Mouse (Mus musculus) bone marrow macrophage, adult 2 months (primary cell): Measurements from ENCODE around the gene Slc15a4. TPM values are rescaled to one million over a fixed set of nuclear protein-coding genes. Genes with fewer than 3 reads are reported as not detected.
A peak's percentile ranks its signal among the peaks of the same experiment; 100 is the strongest.

ENCODE experiments used
- H3K27ac ChIP-seq: 2 replicates; pipeline ENCODE4 v1.5.1; 2012; ENCODE audit warnings: low read depth, low read length; ENCODE audit not compliant: insufficient read depth
- H3K4me1 ChIP-seq: 2 replicates; pipeline ENCODE4 v1.6.1; 2012; ENCODE audit warnings: low read length; ENCODE audit not compliant: control insufficient read depth, insufficient read depth
- H3K4me3 ChIP-seq: 2 replicates; pipeline ENCODE4 v1.5.1; 2012; ENCODE audit warnings: mild to moderate bottlenecking, low read length, moderate library complexity; ENCODE audit not compliant: insufficient read depth
- CTCF ChIP-seq: IDR thresholded peaks from 2 replicates; pipeline ENCODE4 v1.5.1; 2012; ENCODE audit warnings: low read depth, mild to moderate bottlenecking, low read length, moderate library complexity
- POLR2A ChIP-seq: IDR thresholded peaks from 2 replicates; pipeline ENCODE4 v1.6.1; 2012; ENCODE audit warnings: mild to moderate bottlenecking, low read depth, low read length, borderline replicate concordance
- polyA plus RNA-seq: library from polyadenylated mRNA; stranded (reverse); fragments of >200 nt; gene quantifications from 2 replicates; pipeline ENCODE4 v1.2.4, GENCODE M21; 2012; ENCODE audit not compliant: missing spikeins, insufficient read depth, insufficient read length

Gene Slc15a4
- polyA plus RNA-seq, 1 experiment = 91.2 TPM

DNA sequence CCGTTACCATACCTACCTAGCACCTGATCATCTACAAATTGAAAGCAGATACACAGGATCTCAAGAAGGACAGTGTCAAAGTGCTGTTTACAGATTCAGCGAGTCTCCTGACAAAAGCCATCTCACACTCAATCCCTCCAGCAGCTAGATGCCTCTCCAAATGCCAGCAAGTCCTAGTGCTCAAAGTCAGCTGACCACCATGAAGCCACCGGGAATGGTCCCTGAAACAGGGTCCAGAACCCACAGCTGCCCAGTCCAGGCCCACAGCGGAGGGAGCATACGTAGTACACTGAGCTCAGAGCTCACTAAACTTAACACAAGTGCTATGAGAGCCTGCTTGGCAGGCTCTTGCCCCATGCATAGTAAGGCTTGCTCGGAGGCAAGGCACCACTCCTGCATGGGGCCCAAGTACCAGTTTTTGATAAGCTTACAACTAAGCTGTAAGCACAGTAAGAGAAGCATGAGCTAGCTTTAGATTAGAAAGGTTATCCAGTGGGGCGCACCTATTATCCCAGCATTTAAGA, 23.4 kb downstream of the Slc15a4 start:
- Histone ChIP-seq H3K4me1 (peaks cover 63% of the 10 kb centered on the region), H3K27ac (peak overlapping the region; percentile 99), H3K4me3 (peak overlapping the region; percentile 24)
- TF ChIP-seq CTCF (no peak), POLR2A (no peak)

DNA sequence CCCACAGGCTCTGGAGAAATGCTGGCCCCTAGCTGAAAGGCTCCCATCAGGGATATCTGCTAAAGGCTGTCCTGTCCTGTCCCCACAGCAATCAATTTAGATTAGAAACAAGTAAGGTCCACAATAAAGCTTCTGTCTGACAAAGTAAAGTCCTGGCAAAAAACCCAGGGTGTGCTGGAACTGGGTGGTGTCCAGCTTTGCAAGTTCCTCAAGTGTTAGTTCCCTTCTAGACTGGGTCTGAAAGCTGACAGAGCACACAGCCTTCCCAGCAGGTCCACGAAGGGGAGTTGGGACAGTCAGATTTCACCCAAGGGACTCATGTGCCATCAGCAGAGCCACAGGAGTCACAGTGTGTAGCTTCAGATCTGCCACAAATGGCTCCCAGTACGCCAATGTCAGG, 25.2 kb downstream of the Slc15a4 start:
- peaks cover 48% of the 10 kb centered on the region for H3K4me1 ChIP-seq
- H3K27ac ChIP-seq = peak overlapping the region; percentile 99
- TF ChIP-seq CTCF (no peak), POLR2A (no peak)
- H3K4me3 ChIP-seq = no peak overlapping the region

DNA sequence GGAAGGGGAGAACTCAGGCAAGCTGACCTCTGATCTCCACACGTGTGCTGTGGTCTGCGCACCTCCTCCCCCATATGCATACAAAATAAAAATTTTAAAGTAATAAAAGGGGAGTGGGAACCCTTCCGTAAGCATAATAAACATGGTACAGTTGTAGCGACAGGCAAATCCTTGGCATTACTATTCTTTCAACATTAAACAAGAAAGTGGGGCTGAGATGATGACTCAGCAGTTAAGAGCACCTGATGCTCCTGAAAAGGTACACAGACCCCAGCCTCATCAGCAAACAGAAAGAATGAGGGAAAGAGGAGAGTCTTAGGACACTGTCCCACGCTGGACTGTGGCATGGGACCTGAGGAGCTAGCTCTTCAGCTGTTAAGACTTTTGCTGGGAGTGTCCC, 29.7 kb downstream of the Slc15a4 start:
- H3K4me3 ChIP-seq = no peak overlapping the region
- TF ChIP-seq POLR2A = no peak
- no peak overlapping the region for H3K27ac ChIP-seq
- H3K4me1 ChIP-seq = peaks cover 38% of the 10 kb centered on the region

DNA sequence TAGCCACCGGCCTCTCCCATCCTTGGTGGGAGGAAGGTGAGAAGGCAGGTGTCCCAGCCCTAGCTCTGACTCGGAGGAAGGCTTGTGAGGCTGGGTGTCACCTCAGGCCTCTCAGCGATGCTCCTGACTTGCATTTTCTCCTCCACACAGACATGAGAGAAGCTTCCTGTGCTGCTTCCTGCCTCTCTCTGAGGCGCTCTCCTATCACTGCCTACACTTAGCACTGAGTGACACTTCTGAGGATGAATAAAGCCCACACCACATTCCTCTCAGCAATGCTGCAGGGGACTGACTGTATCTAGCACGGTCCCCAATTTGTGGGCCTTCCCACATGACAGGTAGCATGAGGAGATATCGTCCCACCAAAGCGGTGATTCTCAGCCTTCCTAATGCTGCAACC, 35.8 kb downstream of the Slc15a4 start:
- TF ChIP-seq CTCF = no peak
- no peak for TF ChIP-seq POLR2A

DNA sequence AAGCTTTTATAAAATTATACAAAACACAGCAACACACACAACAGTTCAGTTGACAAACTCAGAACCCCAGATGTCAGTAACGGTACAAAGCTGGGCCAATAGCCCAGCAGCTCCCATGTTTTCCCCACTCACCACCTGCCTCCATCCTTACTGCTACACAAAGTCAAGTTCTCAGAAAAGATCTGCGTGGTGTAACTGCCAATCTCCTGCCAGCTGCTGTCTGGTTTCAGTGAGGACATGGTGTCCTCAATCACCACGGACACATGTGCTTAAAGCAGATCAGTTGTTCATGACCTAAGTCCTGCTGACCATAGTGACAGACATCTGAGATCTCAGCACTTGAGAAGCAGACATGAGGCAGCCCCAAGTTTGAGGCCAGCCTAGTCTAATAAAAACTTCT, 37.0 kb downstream of the Slc15a4 start:
- TF ChIP-seq CTCF (no peak), POLR2A (no peak)
- H3K4me3 ChIP-seq = no peak overlapping the region
- peaks cover 22% of the 10 kb centered on the region for H3K4me1 ChIP-seq
- no peak overlapping the region for H3K27ac ChIP-seq

More for the DNA sequence above, 35.8 kb downstream of the Slc15a4 start:
- no peak overlapping the region for H3K27ac ChIP-seq
- peaks cover 24% of the 10 kb centered on the region for H3K4me1 ChIP-seq
- H3K4me3 ChIP-seq = no peak overlapping the region

DNA sequence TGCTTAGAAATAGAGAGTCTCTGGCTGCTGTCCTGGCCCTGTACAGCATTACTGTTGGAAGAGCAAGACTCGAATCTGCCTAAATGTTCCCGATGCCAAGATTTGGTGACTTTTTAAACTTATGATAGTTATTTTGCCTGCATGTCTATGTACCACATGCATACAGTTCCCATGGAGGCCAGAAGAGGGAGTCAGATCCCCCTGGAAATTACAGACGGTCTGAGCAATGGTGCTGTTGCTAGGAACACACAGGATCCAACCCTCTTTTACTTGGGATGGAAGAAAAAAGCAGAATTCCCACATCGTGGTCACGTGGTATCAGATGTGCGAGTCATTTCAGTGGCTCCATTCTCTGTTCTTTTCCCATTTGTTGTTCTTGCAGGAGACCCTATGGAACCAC, 39.8 kb downstream of the Slc15a4 start:
- H3K27ac ChIP-seq = no peak overlapping the region
- TF ChIP-seq CTCF (no peak), POLR2A (no peak)
- H3K4me1 ChIP-seq = no peaks in the 10 kb centered on the region; the same call in 1 of the 2 replicates
- H3K4me3 ChIP-seq = no peak overlapping the region

DNA sequence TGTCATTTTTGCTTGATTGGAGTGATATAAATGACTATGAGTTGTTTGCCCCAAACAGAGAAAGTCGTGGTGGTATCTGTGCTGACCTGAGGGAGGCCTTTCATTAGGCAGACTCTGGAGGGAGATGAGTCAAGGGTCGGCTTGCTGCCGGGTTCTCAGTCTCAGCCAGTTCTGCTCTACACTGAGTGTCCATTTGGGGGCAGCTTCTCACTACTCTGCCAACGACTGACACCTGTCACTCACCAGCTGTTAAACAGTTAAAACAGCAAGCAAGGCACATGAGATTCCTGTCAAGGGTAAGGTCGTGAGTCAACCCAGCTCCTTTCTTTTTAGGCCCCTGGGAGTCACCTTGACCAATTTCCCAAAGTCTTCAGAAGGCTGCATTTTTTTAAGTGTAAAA, 40.3 kb downstream of the Slc15a4 start:
- Histone ChIP-seq H3K4me1 (no peaks in the 10 kb centered on the region), H3K27ac (no peak overlapping the region), H3K4me3 (no peak overlapping the region)
- TF ChIP-seq CTCF (no peak), POLR2A (no peak)

DNA sequence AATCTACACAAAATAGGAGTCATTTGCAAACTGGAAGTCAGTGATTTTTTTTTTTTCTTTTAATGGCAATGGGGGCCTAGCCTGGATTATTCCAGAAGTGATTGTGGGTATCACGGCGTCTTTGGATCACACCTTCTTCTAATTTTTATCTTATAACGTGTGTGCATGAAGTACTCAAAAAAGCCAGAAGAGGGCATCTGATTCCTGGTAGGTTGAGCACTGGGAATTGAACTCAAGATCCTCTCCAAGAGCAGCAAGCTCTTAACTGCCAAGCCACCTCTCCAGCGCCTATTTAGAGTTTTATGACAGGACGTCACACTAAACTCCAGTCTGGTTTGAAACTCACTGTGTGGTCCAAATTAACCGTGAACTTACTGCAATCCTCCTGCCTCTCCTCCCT, 44.8 kb downstream of the Slc15a4 start:
- TF ChIP-seq CTCF = no peak; the same call in 1 of the 2 replicates
- no peak for TF ChIP-seq POLR2A
- peaks cover 5% of the 10 kb centered on the region; the same call in 1 of the 2 replicates for H3K4me1 ChIP-seq
- no peak overlapping the region for H3K4me3 ChIP-seq
- H3K27ac ChIP-seq = no peak overlapping the region

DNA sequence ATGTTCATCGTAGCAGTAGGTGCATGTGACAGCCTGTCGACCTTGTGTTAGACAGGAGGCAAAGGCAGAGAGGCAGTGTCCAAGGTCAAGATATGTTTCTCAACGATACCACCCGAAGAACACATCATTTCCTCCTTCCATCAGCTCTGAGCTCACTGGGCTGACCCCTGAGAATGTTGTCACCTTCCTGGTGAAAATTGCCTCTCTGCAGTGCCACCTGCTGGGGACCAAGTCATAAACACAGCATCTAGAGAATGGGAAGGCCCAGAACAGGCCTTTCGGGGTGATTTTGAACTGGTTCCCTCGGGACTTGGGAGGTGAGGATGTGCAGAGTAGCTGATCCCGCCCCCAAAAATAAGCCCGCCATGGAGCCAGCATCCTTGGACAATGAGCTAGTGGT, 49.0 kb downstream of the Slc15a4 start:
- Histone ChIP-seq H3K4me3 (no peak overlapping the region), H3K4me1 (peaks cover 5% of the 10 kb centered on the region; the same call in 1 of the 2 replicates), H3K27ac (no peak overlapping the region)
- TF ChIP-seq POLR2A (no peak), CTCF (0 out of 2 replicates have a peak, but pooled peaks have one; percentile 25)

DNA sequence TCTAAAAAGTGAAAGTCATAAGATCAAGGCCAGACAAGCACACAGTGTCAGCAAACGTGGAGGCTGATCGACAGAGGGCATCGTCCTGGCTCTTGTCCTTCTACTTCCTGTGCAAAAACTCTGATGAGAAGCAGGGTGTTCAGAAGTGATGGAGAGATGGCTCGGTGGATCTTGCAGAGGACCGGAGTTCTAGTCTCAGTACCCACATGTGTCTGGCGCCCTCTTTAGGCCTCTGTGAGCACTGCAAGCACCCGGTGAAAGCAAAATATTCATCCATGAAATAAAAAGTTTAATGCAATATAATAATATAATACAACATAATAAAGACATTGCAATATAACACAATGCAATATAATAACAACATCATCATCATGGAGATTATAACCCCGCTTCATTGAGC, 55.3 kb downstream of the Slc15a4 start:
- Histone ChIP-seq H3K4me1 (no peaks in the 10 kb centered on the region), H3K27ac (no peak overlapping the region), H3K4me3 (no peak overlapping the region)
- TF ChIP-seq POLR2A (no peak), CTCF (peak; percentile 57)
